ENCODE assay signal across 12 mouse cellular contexts in the genomic region with DNA sequence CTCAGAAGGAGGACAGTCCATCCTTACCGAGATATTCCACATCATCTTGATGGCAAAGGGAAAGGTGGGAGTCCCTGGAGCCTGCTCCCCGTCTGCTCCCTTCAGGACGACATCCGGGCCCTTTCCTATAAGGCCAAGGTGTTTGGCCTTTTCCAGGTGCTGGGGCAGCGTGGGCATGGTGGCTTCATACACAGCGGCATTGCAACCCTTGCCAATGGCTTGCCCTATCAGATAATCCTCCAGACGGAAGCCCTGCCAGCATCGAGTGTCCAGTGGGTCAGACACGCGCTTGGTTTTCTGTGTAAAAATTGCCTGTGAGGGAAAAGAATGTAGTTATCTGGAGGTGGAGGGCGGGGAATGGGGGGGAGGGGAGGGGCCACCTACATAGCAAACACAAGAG.
"Had no signal": no experiment of that assay in that cellular context is flagged by ENCODE, and none has a peak within 500 bp of the region (broad histone marks: within the 10 kb centered on the region; RNA-seq: fewer than 3 reads in every experiment).

No protein-coding gene starts in this region.

- H3K9ac ChIP-seq: limb, embryonic 15.5 days; liver, embryonic 12.5 days; midbrain, embryonic 13.5 days had no signal

- H3K9me3 ChIP-seq: limb, embryonic 15.5 days; liver, embryonic 12.5 days; midbrain, embryonic 13.5 days had no signal

- H3K27me3 ChIP-seq: limb, embryonic 15.5 days; liver, embryonic 12.5 days; midbrain, embryonic 13.5 days had no signal

- ATAC-seq: liver, embryonic 12.5 days; midbrain, embryonic 13.5 days had no signal

- H3K4me2 ChIP-seq: limb, embryonic 15.5 days; liver, embryonic 12.5 days; midbrain, embryonic 13.5 days had no signal

- H3K4me3 ChIP-seq: limb, embryonic 15.5 days; liver, embryonic 12.5 days; midbrain, embryonic 13.5 days had no signal

- DNase-seq: kidney, adult 11 months; kidney, adult 9 months; kidney, postnatal 36 days; layer of hippocampus, adult 9-11 months; layer of hippocampus, postnatal 36 days; lung, postnatal 14 days; right cerebral cortex, postnatal 14 days; thymus, postnatal 4 days had no signal

- H3K27ac ChIP-seq: kidney, postnatal 0 days; limb, embryonic 15.5 days; liver, embryonic 12.5 days; midbrain, embryonic 13.5 days had no signal
